Mouse (Mus musculus) liver, embryonic 15.5 days (tissue): ENCODE results near the gene Olfr667. TPM values are rescaled to one million over a fixed set of nuclear protein-coding genes. Genes with fewer than 3 reads are reported as not detected.
"Not testable (repeated sequence)": the region's sequence is repeated elsewhere in the genome, so short reads cannot be mapped to it uniquely, and the experiment has no call there.

Experiments
- ATAC-seq: fragments of 200-750 bp; cut with Nextera tagmentation; 2 replicates; pipeline ENCODE4 v1.8.0; 2017; ENCODE audit warnings: moderate number of reproducible peaks, mild to moderate bottlenecking, moderate library complexity; ENCODE audit not compliant: insufficient read depth
- H3K27ac ChIP-seq: fragments of 300-500 bp; sonication (generic); replicated peaks from 2 replicates; pipeline ENCODE4 v1.5.1; 2015; ENCODE audit warnings: mild to moderate bottlenecking, inconsistent platforms
- H3K27me3 ChIP-seq: fragments of 300-500 bp; sonication (generic); 2 replicates; pipeline ENCODE4 v1.6.1; 2015; ENCODE audit warnings: mild to moderate bottlenecking, inconsistent platforms
- H3K36me3 ChIP-seq: fragments of 300-500 bp; sonication (generic); replicated peaks from 2 replicates; pipeline ENCODE4 v1.6.1; 2015; ENCODE audit warnings: moderate library complexity, mild to moderate bottlenecking, inconsistent platforms
- H3K4me1 ChIP-seq: fragments of 300-500 bp; sonication (generic); replicated peaks from 2 replicates; pipeline ENCODE4 v1.6.1; 2015; ENCODE audit warnings: inconsistent platforms
- H3K4me2 ChIP-seq: fragments of 300-500 bp; sonication (generic); 2 replicates; pipeline ENCODE4 v1.6.1; 2015; ENCODE audit warnings: moderate library complexity, mild to moderate bottlenecking, inconsistent platforms
- H3K4me3 ChIP-seq: fragments of 300-500 bp; sonication (generic); replicated peaks from 2 replicates; pipeline ENCODE4 v1.5.1; 2015; ENCODE audit warnings: mild to moderate bottlenecking, inconsistent platforms
- H3K9ac ChIP-seq: fragments of 300-500 bp; sonication (generic); 2 replicates; pipeline ENCODE4 v1.6.1; 2015; ENCODE audit warnings: moderate library complexity, mild to moderate bottlenecking, inconsistent platforms
- H3K9me3 ChIP-seq: fragments of 300-500 bp; sonication (generic); replicated peaks from 2 replicates; pipeline ENCODE4 v1.6.1; 2016; ENCODE audit warnings: inconsistent platforms
- WGBS: fragments of 180-500 bp; shearing (Covaris S2); methylation state at CpG from one replicate; pipeline ENCODE4 v1.1.7; 2015; ENCODE audit warnings: mixed read lengths; ENCODE audit not compliant: insufficient replicate concordance; 5-methylcytosine and 5-hydroxymethylcytosine counted together
- polyA plus RNA-seq: library from polyadenylated mRNA; unstranded; fragments of >200 nt; fragmentation: Nextera tagmentation; extraction: Ambion mirVana; gene quantifications from 2 replicates; pipeline ENCODE4 v1.2.1, GENCODE M21; 2015

Gene Olfr667
- polyA plus RNA-seq, result not detected in 2 replicates

GRCm38 (mm10) chr7:104921382-104921781 is at the start of gene Olfr667:
Gene Olfr667, minus strand, starts transcription at chr7:104921482.
- Histone ChIP-seq H3K9ac (no peak within 1 kb of the TSS), H3K27me3 (no peaks in the 10 kb centered on the region), H3K4me1 (no peaks in the 10 kb centered on the region), H3K36me3 (no peaks in the 10 kb centered on the region), H3K4me2 (no peak within 1 kb of the TSS), H3K27ac (no peak within 1 kb of the TSS), H3K9me3 (no peaks in the 10 kb centered on the region), H3K4me3 (no peak within 1 kb of the TSS)
- WGBS, result 63% methylated on average over 1 of the region's 1 CpGs
- ATAC-seq, result no peak

GRCm38 (mm10) chr7:104962520-104962919 is 41.2 kb upstream of the Olfr667 start, which contains the start of gene Olfr670:
Gene Olfr670, minus strand, starts transcription at chr7:104962620.
- H3K27me3 ChIP-seq, result no peaks in the 10 kb centered on the region
- no peaks in the 10 kb centered on the region for H3K4me1 ChIP-seq
- H3K27ac ChIP-seq, result no peak within 1 kb of the TSS
- no peak within 1 kb of the TSS for H3K4me3 ChIP-seq
- H3K4me2 ChIP-seq, result no peak within 1 kb of the TSS
- 19% methylated on average over 1 of the region's 1 CpGs for WGBS
- H3K36me3 ChIP-seq, result no peaks in the 10 kb centered on the region
- ATAC-seq, result no peak
- no peaks in the 10 kb centered on the region for H3K9me3 ChIP-seq
- H3K9ac ChIP-seq, result no peak within 1 kb of the TSS

GRCm38 (mm10) chr7:104950234-104950633 is 29.0 kb upstream of the Olfr667 start:
- not testable (repeated sequence) for ATAC-seq, H3K9ac ChIP-seq, H3K4me2 ChIP-seq, H3K27me3 ChIP-seq, H3K9me3 ChIP-seq, H3K27ac ChIP-seq, H3K4me1 ChIP-seq, H3K36me3 ChIP-seq, H3K4me3 ChIP-seq
- WGBS, result 77% methylated on average over 16 of the region's 16 CpGs

- no peaks in the 10 kb centered on the region for H3K27me3 ChIP-seq
- 67% methylated on average over 1 of the region's 1 CpGs for WGBS
- H3K4me3 ChIP-seq, result no peak within 1 kb of the TSS
- no peak within 1 kb of the TSS for H3K9ac ChIP-seq
- ATAC-seq, result no peak
- H3K27ac ChIP-seq, result no peak within 1 kb of the TSS
- no peaks in the 10 kb centered on the region for H3K9me3 ChIP-seq
- H3K4me2 ChIP-seq, result no peak within 1 kb of the TSS
- H3K36me3 ChIP-seq, result no peaks in the 10 kb centered on the region
- no peaks in the 10 kb centered on the region for H3K4me1 ChIP-seq
These were observed 12.7 kb upstream of the Olfr667 start, which contains the start of gene Olfr669 for GRCm38 (mm10) chr7:104933940-104934339. Gene Olfr669, plus strand, starts transcription at chr7:104934240.

- H3K36me3 ChIP-seq, result no peaks in the 10 kb centered on the region
- no peaks in the 10 kb centered on the region for H3K4me1 ChIP-seq
- H3K4me3 ChIP-seq, result no peak within 1 kb of the TSS
- H3K27ac ChIP-seq, result no peak within 1 kb of the TSS
- H3K9me3 ChIP-seq, result no peaks in the 10 kb centered on the region
- no peak for ATAC-seq
- WGBS, result 44% methylated on average over 1 of the region's 1 CpGs
- no peak within 1 kb of the TSS for H3K9ac ChIP-seq
- no peaks in the 10 kb centered on the region for H3K27me3 ChIP-seq
- H3K4me2 ChIP-seq, result no peak within 1 kb of the TSS
These were observed 6.7 kb upstream of the Olfr667 start, which contains the start of gene Olfr668 for GRCm38 (mm10) chr7:104927957-104928356. Gene Olfr668, minus strand, starts transcription at chr7:104928057.

GRCm38 (mm10) chr7:104895852-104896251 is 25.4 kb downstream of the Olfr667 start, which contains the start of gene Olfr666:
Gene Olfr666, minus strand, starts transcription at chr7:104895952.
- WGBS, result 64% methylated on average over 2 of the region's 2 CpGs
- H3K27ac ChIP-seq, result no peak within 1 kb of the TSS
- H3K4me3 ChIP-seq, result no peak within 1 kb of the TSS
- no peaks in the 10 kb centered on the region for H3K36me3 ChIP-seq
- no peaks in the 10 kb centered on the region for H3K9me3 ChIP-seq
- no peaks in the 10 kb centered on the region for H3K4me1 ChIP-seq
- ATAC-seq, result no peak
- no peak within 1 kb of the TSS for H3K4me2 ChIP-seq
- H3K9ac ChIP-seq, result no peak within 1 kb of the TSS
- H3K27me3 ChIP-seq, result no peaks in the 10 kb centered on the region

GRCm38 (mm10) chr7:104877731-104878130 is 43.6 kb downstream of the Olfr667 start, which contains the start of gene Olfr665:
Gene Olfr665, plus strand, starts transcription at chr7:104878031.
- H3K27ac ChIP-seq, result no peak within 1 kb of the TSS
- WGBS, result 20% methylated on average over 1 of the region's 1 CpGs
- no peaks in the 10 kb centered on the region for H3K27me3 ChIP-seq
- no peak within 1 kb of the TSS for H3K4me2 ChIP-seq
- no peak for ATAC-seq
- no peaks in the 10 kb centered on the region for H3K36me3 ChIP-seq
- H3K4me1 ChIP-seq, result no peaks in the 10 kb centered on the region
- no peaks in the 10 kb centered on the region for H3K9me3 ChIP-seq
- no peak within 1 kb of the TSS for H3K9ac ChIP-seq
- no peak within 1 kb of the TSS for H3K4me3 ChIP-seq

Other genes with a start within 250 kb of the Olfr667 start
- gene Olfr661, start 235.0 kb downstream of the Olfr667 start, polyA plus RNA-seq, result not detected in 2 replicates
- gene Usp17le, start 144.0 kb downstream of the Olfr667 start, polyA plus RNA-seq, result not detected in 2 replicates
- gene Usp17lb, start 78.9 kb downstream of the Olfr667 start, polyA plus RNA-seq, result not detected in 2 replicates
- gene Usp17la, start 64.5 kb downstream of the Olfr667 start, polyA plus RNA-seq, result not detected in 2 replicates
- not detected in 2 replicates for gene Olfr665, start 43.5 kb downstream of the Olfr667 start, polyA plus RNA-seq
- not detected in 2 replicates for gene Olfr666, start 25.5 kb downstream of the Olfr667 start, polyA plus RNA-seq
- not detected in 2 replicates for gene Olfr668, start 6.6 kb upstream of the Olfr667 start, polyA plus RNA-seq
- gene Olfr669, start 12.8 kb upstream of the Olfr667 start, polyA plus RNA-seq, result not detected in 2 replicates
- not detected in 2 replicates for gene Olfr670, start 41.1 kb upstream of the Olfr667 start, polyA plus RNA-seq
- gene Olfr671, start 57.6 kb upstream of the Olfr667 start, polyA plus RNA-seq, result not detected in 2 replicates
- gene Olfr672, start 80.5 kb upstream of the Olfr667 start, polyA plus RNA-seq, result not detected in 2 replicates
- gene Olfr675, start 107.0 kb upstream of the Olfr667 start, polyA plus RNA-seq, result not detected in 2 replicates
- gene Olfr676, start 111.2 kb upstream of the Olfr667 start, polyA plus RNA-seq, result not detected in 2 replicates
- not detected in 2 replicates for gene Olfr677, start 129.9 kb upstream of the Olfr667 start, polyA plus RNA-seq
- gene Olfr678, start 143.0 kb upstream of the Olfr667 start, polyA plus RNA-seq, result not detected in 2 replicates
- gene Olfr679, start 159.7 kb upstream of the Olfr667 start, polyA plus RNA-seq, result not detected in 2 replicates
- gene Olfr680-ps1, start 171.3 kb upstream of the Olfr667 start, polyA plus RNA-seq, result not detected in 2 replicates
- not detected in 2 replicates for gene Olfr681, start 195.4 kb upstream of the Olfr667 start, polyA plus RNA-seq
- gene Olfr683, start 225.5 kb upstream of the Olfr667 start, polyA plus RNA-seq, result not detected in 2 replicates
- not detected in 2 replicates for gene Olfr684, start 242.2 kb upstream of the Olfr667 start, polyA plus RNA-seq